Mouse (Mus musculus) forebrain, postnatal 0 days (tissue): Measurements from ENCODE around the gene Psors1c2. TPM values are rescaled to one million over a fixed set of nuclear protein-coding genes. Genes with fewer than 3 reads are reported as not detected.
A peak's percentile ranks its signal among the peaks of the same experiment; 100 is the strongest.

Experiments
- ATAC-seq: fragments of 200-750 bp; cut with Nextera tagmentation; 2 replicates; pipeline ENCODE4 v1.8.0; 2017; ENCODE audit warnings: mild to moderate bottlenecking, moderate library complexity
- DNase-seq: peaks from one replicate; pipeline ENCODE4 v3.0.0-alpha.2; 2015
- H3K27ac ChIP-seq: fragments of 300-500 bp; sonication (generic); 2 replicates; pipeline ENCODE4 v1.5.1; 2014; ENCODE audit warnings: low read depth, mild to moderate bottlenecking, antibody characterized with exemption, low read length, moderate library complexity, mixed read lengths
- H3K27me3 ChIP-seq: fragments of 300-500 bp; sonication (generic); 2 replicates; pipeline ENCODE4 v1.6.1; 2014; ENCODE audit warnings: mild to moderate bottlenecking, low read length, mixed read lengths; ENCODE audit not compliant: insufficient read depth
- H3K36me3 ChIP-seq: fragments of 300-500 bp; sonication (generic); 2 replicates; pipeline ENCODE4 v1.6.1; 2014; ENCODE audit warnings: mild to moderate bottlenecking, moderate library complexity; ENCODE audit not compliant: insufficient read depth
- H3K4me1 ChIP-seq: fragments of 300-500 bp; sonication (generic); 2 replicates; pipeline ENCODE4 v1.6.1; 2014; ENCODE audit warnings: antibody characterized with exemption; ENCODE audit not compliant: insufficient read depth
- H3K4me2 ChIP-seq: fragments of 300-500 bp; sonication (generic); 2 replicates; pipeline ENCODE4 v1.6.1; 2014; ENCODE audit warnings: low read depth, mild to moderate bottlenecking, moderate library complexity
- H3K4me3 ChIP-seq: fragments of 300-500 bp; sonication (generic); 2 replicates; pipeline ENCODE4 v1.5.1; 2014; ENCODE audit warnings: low read depth, low read length, mixed read lengths
- H3K9ac ChIP-seq: fragments of 300-500 bp; sonication (generic); 2 replicates; pipeline ENCODE4 v1.6.1; 2014; ENCODE audit warnings: mild to moderate bottlenecking
- H3K9me3 ChIP-seq: fragments of 300-500 bp; sonication (generic); 2 replicates; pipeline ENCODE4 v1.6.1; 2016; ENCODE audit warnings: low read length
- CTCF ChIP-seq: sonication (generic); IDR thresholded peaks from 2 replicates; pipeline ENCODE4 v1.5.1; 2016; ENCODE audit warnings: antibody characterized with exemption, control low read depth, low read depth
- WGBS: fragments of 180-500 bp; shearing (Covaris S2); extraction: QIAGEN DNeasy Blood & Tissue Kit; methylation state at CpG from one replicate; pipeline ENCODE4 v1.1.7; 2014; 5-methylcytosine and 5-hydroxymethylcytosine counted together
- polyA plus RNA-seq: library from polyadenylated mRNA; unstranded; fragments of >200 nt; fragmentation: Nextera tagmentation; extraction: Ambion mirVana; gene quantifications from 2 replicates; pipeline ENCODE4 v1.2.1, GENCODE M21; 2015
- total RNA-seq: library from RNA; depleted of rRNA; stranded (reverse); fragments of >200 nt; gene quantifications from 2 replicates; pipeline ENCODE4 v1.2.3, GENCODE M21; 2014; rRNA removed

The Psors1c2 gene
- total and polyA plus RNA-seq, 2 experiments from 2014 or later: 0.31 to 0.76 TPM

- no peak for ATAC-seq
- Histone ChIP-seq H3K36me3 (no peaks in the 10 kb centered on the region), H3K27ac (no peak overlapping the region), H3K4me1 (no peaks in the 10 kb centered on the region), H3K9me3 (no peaks in the 10 kb centered on the region), H3K9ac (no peak overlapping the region), H3K27me3 (no peaks in the 10 kb centered on the region), H3K4me2 (no peak overlapping the region), H3K4me3 (no peak overlapping the region)
- 15% methylated on average over 6 of the region's 6 CpGs for WGBS
- DNase-seq: peak; percentile 76
- peak; percentile 98 for TF ChIP-seq CTCF
Measured at GRCm38 (mm10) chr17:35578211-35578610, 45.2 kb downstream of the Psors1c2 start.

- Histone ChIP-seq H3K9me3 (no peaks in the 10 kb centered on the region), H3K27ac (no peak overlapping the region), H3K4me2 (no peak overlapping the region), H3K4me3 (no peak overlapping the region), H3K9ac (no peak overlapping the region), H3K4me1 (no peaks in the 10 kb centered on the region), H3K27me3 (no peaks in the 10 kb centered on the region), H3K36me3 (no peaks in the 10 kb centered on the region)
- peak; percentile 65 for TF ChIP-seq CTCF
- ATAC-seq: no peak
- DNase-seq: no peak
- WGBS: 88% methylated on average over 1 of the region's 1 CpGs
Measured at GRCm38 (mm10) chr17:35582900-35583299, 49.9 kb downstream of the Psors1c2 start.

Other genes starting within 250 kb of the Psors1c2 start
- gene H2-Q1, start 212.8 kb upstream of the Psors1c2 start, total RNA-seq: 0.46 and 1.00 TPM in 2 replicates
- gene H2-Q1, start 212.8 kb upstream of the Psors1c2 start, polyA plus RNA-seq: 0.45 and 0.74 TPM in 2 replicates
- gene H2-Q2, start 191.0 kb upstream of the Psors1c2 start, total RNA-seq: 5.5 and 16.2 TPM in 2 replicates
- 4.5 and 8.0 TPM in 2 replicates for gene H2-Q2, start 191.0 kb upstream of the Psors1c2 start, polyA plus RNA-seq
- 3.2 and 5.1 TPM in 2 replicates for gene H2-Q4, start 153.6 kb upstream of the Psors1c2 start, total RNA-seq
- gene H2-Q4, start 153.6 kb upstream of the Psors1c2 start, polyA plus RNA-seq: 0.84 and 1.3 TPM in 2 replicates
- gene H2-Q6, start 108.4 kb upstream of the Psors1c2 start, total RNA-seq: 0.15 and 0.43 TPM in 2 replicates
- gene H2-Q6, start 108.4 kb upstream of the Psors1c2 start, polyA plus RNA-seq: 0.47 and 0.80 TPM in 2 replicates
- gene H2-Q7, start 94.0 kb upstream of the Psors1c2 start, total RNA-seq: 1.7 and 2.4 TPM in 2 replicates
- gene H2-Q7, start 94.0 kb upstream of the Psors1c2 start, polyA plus RNA-seq: 1.6 and 3.2 TPM in 2 replicates
- 0.46 and 1.2 TPM in 2 replicates for gene H2-Q10, start 63.1 kb upstream of the Psors1c2 start, total RNA-seq
- gene H2-Q10, start 63.1 kb upstream of the Psors1c2 start, polyA plus RNA-seq: 0.29 and 0.40 TPM in 2 replicates
- gene Pou5f1, start 27.2 kb upstream of the Psors1c2 start, total RNA-seq: not detected in 2 replicates
- not detected in 2 replicates for gene Pou5f1, start 27.2 kb upstream of the Psors1c2 start, polyA plus RNA-seq
- gene Tcf19, start 16.4 kb upstream of the Psors1c2 start, total RNA-seq: 10.7 and 20.8 TPM in 2 replicates
- 10.8 and 11.8 TPM in 2 replicates for gene Tcf19, start 16.4 kb upstream of the Psors1c2 start, polyA plus RNA-seq
- 5.6 and 9.6 TPM in 2 replicates for gene Cchcr1, start 16.1 kb upstream of the Psors1c2 start, total RNA-seq
- gene Cchcr1, start 16.1 kb upstream of the Psors1c2 start, polyA plus RNA-seq: 2.5 and 3.2 TPM in 2 replicates
- gene Cdsn, start 18.9 kb downstream of the Psors1c2 start, total RNA-seq: 0.43 TPM in 1 of 2 replicates, not detected in the other
- 0.18 and 0.20 TPM in 2 replicates for gene Cdsn, start 18.9 kb downstream of the Psors1c2 start, polyA plus RNA-seq
- gene 2300002M23Rik, start 34.2 kb downstream of the Psors1c2 start, total RNA-seq: not detected in 2 replicates
- gene 2300002M23Rik, start 34.2 kb downstream of the Psors1c2 start, polyA plus RNA-seq: not detected in 2 replicates
- not detected in 2 replicates for gene Sfta2, start 68.3 kb downstream of the Psors1c2 start, total RNA-seq
- gene Sfta2, start 68.3 kb downstream of the Psors1c2 start, polyA plus RNA-seq: not detected in 2 replicates
- not detected in 2 replicates for gene Gm9573, start 93.4 kb downstream of the Psors1c2 start, total RNA-seq
- gene Gm9573, start 93.4 kb downstream of the Psors1c2 start, polyA plus RNA-seq: not detected in 2 replicates
- 0.15 TPM in 1 of 2 replicates, not detected in the other for gene Mucl3, start 110.5 kb downstream of the Psors1c2 start, total RNA-seq
- not detected in 2 replicates for gene Mucl3, start 110.5 kb downstream of the Psors1c2 start, polyA plus RNA-seq
- gene Vars2, start 134.4 kb downstream of the Psors1c2 start, total RNA-seq: 29.5 and 42.0 TPM in 2 replicates
- 8.5 and 10.4 TPM in 2 replicates for gene Vars2, start 134.4 kb downstream of the Psors1c2 start, polyA plus RNA-seq
- gene Gtf2h4, start 140.5 kb downstream of the Psors1c2 start, total RNA-seq: 21.2 and 30.9 TPM in 2 replicates
- 20.9 and 22.1 TPM in 2 replicates for gene Gtf2h4, start 140.5 kb downstream of the Psors1c2 start, polyA plus RNA-seq
- 53.0 and 59.8 TPM in 2 replicates for gene Ddr1, start 171.4 kb downstream of the Psors1c2 start, total RNA-seq
- gene Ddr1, start 171.4 kb downstream of the Psors1c2 start, polyA plus RNA-seq: 37.3 and 51.2 TPM in 2 replicates